Comparison of ENCODE assay signal across 8 mouse cellular contexts in the genomic region with DNA sequence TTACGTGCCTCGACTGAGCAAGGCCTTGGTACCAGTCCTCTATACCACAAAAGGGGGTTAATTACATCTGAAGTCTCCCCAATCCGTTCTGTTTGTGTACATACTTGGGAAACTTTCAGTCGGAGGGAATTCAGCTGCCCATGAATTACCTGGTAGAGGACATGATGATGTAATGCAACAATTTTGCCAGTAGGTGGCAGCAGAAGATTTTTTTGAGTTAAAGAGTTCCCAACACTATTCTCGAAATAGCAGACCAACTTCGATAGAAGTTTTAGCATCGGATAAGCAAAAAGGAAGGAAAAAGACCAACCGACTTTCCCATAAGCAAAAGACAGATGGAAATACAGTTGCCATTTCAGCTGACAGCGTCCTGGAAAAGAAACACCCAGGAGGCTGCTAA.
DNase-seq lines count a peak whose midpoint lies in the region; ATAC-seq lines count a peak whose summit lies in the region.
"Had no signal": no experiment of that assay in that cellular context is flagged by ENCODE, and none has a peak within 500 bp of the region (broad histone marks: within the 10 kb centered on the region; RNA-seq: fewer than 3 reads in every experiment).

No protein-coding gene starts in this region.

- DNase-seq in midbrain, embryonic 10.5 days (ENCODE audit: low spot score) = peak; percentile 33
- DNase-seq in MN1 (ENCODE audit: low spot score) = peak; percentile 71
- peak; percentile 4 for DNase-seq in cerebellum, adult 11-12 months
- DNase-seq in left cerebral cortex, postnatal 25 days (ENCODE audit: low spot score in 2 of 2) = peak; percentile 72 to 76
- DNase-seq in spleen, postnatal 4 days (ENCODE audit: low spot score in 2 of 2) = peak; percentile 24 to 66

- no peaks in the 10 kb centered on the region for H3K36me3 ChIP-seq in midbrain, embryonic 10.5 days
- no peaks in the 10 kb centered on the region for H3K36me3 ChIP-seq in midbrain, embryonic 15.5 days (replicated peaks)
- no peaks in the 10 kb centered on the region for H3K36me3 ChIP-seq in heart, embryonic 14.5 days (ENCODE audit: control insufficient read depth, insufficient read depth, low read length)
- H3K36me3 ChIP-seq: hindbrain, embryonic 15.5 days had no signal

- intact Hi-C loops in left cerebral cortex, postnatal 25 days (cut with DNase I) = loop anchor here (1.0 to 5.0 kb wide), 2 partner anchors 242 to 750 kb away; a partner anchor contains a TSS

- H3K9ac ChIP-seq in midbrain, embryonic 15.5 days = no peak overlapping the region
- no peak overlapping the region for H3K9ac ChIP-seq in heart, embryonic 14.5 days (ENCODE audit: low read length)
- H3K9ac ChIP-seq: hindbrain, embryonic 15.5 days had no signal

- no peak overlapping the region for H3K4me2 ChIP-seq in midbrain, embryonic 15.5 days
- peak overlapping the region; percentile 52 for H3K4me2 ChIP-seq in heart, embryonic 14.5 days (ENCODE audit: low read length)
- H3K4me2 ChIP-seq: hindbrain, embryonic 15.5 days had no signal

- no peak for ATAC-seq in midbrain, embryonic 15.5 days (replicated peaks)
- ATAC-seq in heart, embryonic 14.5 days (ENCODE audit: insufficient number of reproducible peaks, insufficient read depth, low FRiP score, low read depth) = no peak

- no peak overlapping the region for H3K27ac ChIP-seq in midbrain, embryonic 10.5 days (replicated peaks)
- no peak overlapping the region for H3K27ac ChIP-seq in midbrain, embryonic 15.5 days
- H3K27ac ChIP-seq in heart, embryonic 14.5 days (replicated peaks in 1 of 2; ENCODE audit: control insufficient read depth in 1 of 2, insufficient read depth in 1 of 2, low read depth in 2 of 2, low read length in 2 of 2) = no peak overlapping the region
- H3K27ac ChIP-seq: hindbrain, embryonic 15.5 days had no signal

- H3K9me3 ChIP-seq in midbrain, embryonic 10.5 days (replicated peaks) = no peaks in the 10 kb centered on the region
- H3K9me3 ChIP-seq in midbrain, embryonic 15.5 days = no peaks in the 10 kb centered on the region
- H3K9me3 ChIP-seq in heart, embryonic 14.5 days (ENCODE audit: control insufficient read depth, low read length) = no peaks in the 10 kb centered on the region
- H3K9me3 ChIP-seq: hindbrain, embryonic 15.5 days had no signal

- H3K4me3 ChIP-seq in midbrain, embryonic 10.5 days = no peak overlapping the region
- no peak overlapping the region for H3K4me3 ChIP-seq in midbrain, embryonic 15.5 days
- H3K4me3 ChIP-seq in heart, embryonic 14.5 days (ENCODE audit: control insufficient read depth in 1 of 2, insufficient read depth in 1 of 2, low read depth in 1 of 2, low read length in 2 of 2) = no peak overlapping the region
- H3K4me3 ChIP-seq: hindbrain, embryonic 15.5 days had no signal

- WGBS in midbrain, embryonic 10.5 days = 27% methylated on average over 9 of the region's 9 CpGs
- 20% methylated on average over 9 of the region's 9 CpGs for WGBS in midbrain, embryonic 15.5 days
- whole genome bisulfite sequencing in heart, embryonic 14.5 days = 13% methylated on average over 9 of the region's 9 CpGs

- 0 out of 2 replicates have a peak, but pooled peaks cover 3% of the 10 kb centered on the region for H3K4me1 ChIP-seq in midbrain, embryonic 10.5 days
- H3K4me1 ChIP-seq in midbrain, embryonic 15.5 days = no peaks in the 10 kb centered on the region
- H3K4me1 ChIP-seq in heart, embryonic 14.5 days (ENCODE audit: control insufficient read depth in 2 of 2, insufficient read depth in 2 of 2, low read length in 2 of 2) = peaks cover 4 to 5% of the 10 kb centered on the region in 2 experiments; a peak in 1 of 4 replicates
- H3K4me1 ChIP-seq: hindbrain, embryonic 15.5 days had no signal

- H3K27me3 ChIP-seq in midbrain, embryonic 10.5 days (ENCODE audit: low read depth, poor library complexity, severe bottlenecking) = peaks cover 37% of the 10 kb centered on the region
- H3K27me3 ChIP-seq in midbrain, embryonic 15.5 days (replicated peaks) = peaks cover 18% of the 10 kb centered on the region
- H3K27me3 ChIP-seq in heart, embryonic 14.5 days (ENCODE audit: control insufficient read depth, insufficient read depth, low read length) = peaks cover 7% of the 10 kb centered on the region

Comparison
In these comparisons a context has a peak if more than half of its experiments do, and no peak if none do; other contexts are left out.
1. DNase-seq: peak in every context shown above with its lines; median percentile 74 in left cerebral cortex, postnatal 25 days; 71 in MN1; 45 in spleen, postnatal 4 days; 33 in midbrain, embryonic 10.5 days; 4 in cerebellum, adult 11-12 months.